Mouse (Mus musculus) adrenal gland, adult (tissue): ENCODE results near the gene 0610009B22Rik.

Experiments used
- DNase-seq, 2 experiments: peaks; one replicate each; pipeline ENCODE4 v3.0.0; 2022 to 2023; ENCODE audit warnings: low spot score in 1 of 2; ENCODE audit not compliant: inconsistent age in 2 of 2

The 0610009B22Rik gene

DNA sequence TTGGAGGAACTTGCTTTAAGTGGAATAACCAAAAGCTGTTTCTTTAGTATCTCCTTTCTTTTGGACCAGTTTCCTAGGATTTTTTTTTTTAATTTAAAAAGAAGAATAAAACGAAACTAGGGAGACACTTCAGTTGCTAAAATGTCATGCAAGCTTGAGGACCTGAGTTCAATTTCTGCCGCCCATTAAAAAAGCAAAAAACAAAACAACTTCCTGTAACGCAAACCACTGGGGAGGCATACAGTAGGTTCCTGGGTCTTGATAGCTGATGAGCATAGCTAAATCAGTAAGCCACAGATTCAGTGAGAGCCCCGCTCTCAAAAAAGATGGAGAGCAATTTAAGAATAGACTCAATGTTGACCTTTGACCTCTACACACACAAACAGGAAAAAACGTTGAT is 50.2 kb downstream of the 0610009B22Rik start:
- DNase-seq = no peak

DNA sequence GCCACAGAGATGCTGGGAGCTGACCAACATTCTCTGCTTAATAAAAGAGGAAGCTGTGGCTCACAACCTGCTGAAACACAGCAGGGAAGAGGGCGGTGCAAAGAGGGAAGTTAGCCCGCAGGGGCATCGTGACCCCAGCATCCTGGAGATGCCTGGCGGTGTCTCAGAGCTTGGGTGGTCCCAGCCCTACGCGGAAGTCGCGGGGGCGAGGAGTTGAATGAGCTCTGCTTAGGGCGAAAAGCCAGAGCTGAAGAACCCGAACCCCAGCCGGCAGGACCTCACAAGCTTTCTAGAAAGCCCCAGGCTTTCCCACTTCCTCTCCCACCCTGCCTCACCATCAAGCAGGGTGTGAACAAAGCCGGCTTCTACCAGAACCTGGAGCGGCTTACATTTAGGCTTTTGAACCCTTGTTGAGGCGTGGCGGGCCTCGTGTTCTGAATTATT is 50.7 kb downstream of the 0610009B22Rik start:
- peak in 1 of 2 experiments; percentile 66 for DNase-seq

DNA sequence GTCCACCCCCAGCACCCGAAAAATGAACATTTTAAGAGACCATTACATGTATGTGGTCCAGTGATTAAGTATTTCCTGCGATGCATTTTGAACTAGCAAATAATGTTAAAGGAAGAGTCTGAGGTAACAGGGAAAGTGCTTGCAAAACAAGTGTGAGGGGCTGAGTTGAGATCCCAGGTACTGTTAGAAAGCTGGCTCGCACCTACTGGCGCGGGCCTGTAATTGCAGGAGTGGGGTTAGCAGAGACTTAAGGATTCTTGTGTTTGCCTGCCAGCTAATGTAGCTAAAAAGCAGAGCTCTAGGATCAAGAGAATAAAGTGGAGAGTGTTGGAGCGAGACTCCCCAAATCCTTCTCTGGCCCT is 52.4 kb downstream of the 0610009B22Rik start:
- peak; percentile 56 to 86 for DNase-seq

DNA sequence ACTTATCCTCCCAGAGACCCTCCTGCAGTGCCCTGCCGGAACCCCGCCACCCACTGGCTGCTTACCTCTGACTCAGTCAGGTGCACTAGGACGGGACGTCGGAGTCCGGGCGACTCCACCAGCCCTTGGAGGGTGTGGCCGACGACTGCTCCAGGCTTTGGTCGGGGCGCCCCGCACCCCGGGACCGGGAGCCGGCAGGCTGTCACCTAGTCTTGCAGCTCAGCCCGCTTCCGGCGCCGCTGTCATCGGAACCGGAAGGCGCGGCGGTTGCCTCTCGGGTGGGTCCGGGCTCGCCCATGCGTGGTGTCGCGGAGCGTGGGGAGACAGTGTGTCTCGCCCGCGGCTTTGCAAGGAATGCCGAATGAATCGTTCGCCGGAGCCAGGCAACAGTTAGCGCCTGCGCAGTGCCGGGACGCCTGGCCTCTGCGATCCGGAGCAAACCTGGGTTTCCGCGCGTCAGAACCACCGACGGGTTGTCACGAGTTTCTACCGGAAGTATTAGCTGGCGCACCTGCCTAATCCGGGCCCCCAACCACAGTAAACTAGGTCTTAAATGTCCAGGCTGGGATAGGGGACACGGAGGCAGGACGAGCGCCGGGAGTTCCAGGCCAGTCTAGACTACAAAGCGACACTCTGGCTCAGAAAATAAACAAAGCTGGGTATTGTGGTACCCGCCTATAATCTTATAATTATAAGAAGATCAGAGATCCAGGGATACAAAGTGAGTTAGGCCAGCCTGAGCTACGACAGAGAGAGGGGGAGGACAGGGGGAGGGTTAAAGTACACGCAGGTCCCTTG is 53.0 kb downstream of the 0610009B22Rik start, which contains the start of gene Rmnd5b:
Gene Rmnd5b, minus strand, starts transcription at position 372 of the 798 bp plus-strand sequence.
- peak; percentile 93 to 97 for DNase-seq
